Mouse (Mus musculus) heart, embryonic 11.5 days (tissue): Measurements from ENCODE around the gene Begain. TPM values are rescaled to one million over a fixed set of nuclear protein-coding genes. Genes with fewer than 3 reads are reported as not detected.

Experiments
- ATAC-seq: fragments of 200-750 bp; cut with Nextera tagmentation; replicated peaks from 2 replicates; pipeline ENCODE4 v1.8.0; 2017; ENCODE audit warnings: moderate library complexity; ENCODE audit not compliant: insufficient number of reproducible peaks, low FRiP score, low TSS enrichment
- H3K27ac ChIP-seq: fragments of 300-500 bp; sonication (generic); 2 replicates; pipeline ENCODE4 v1.5.1; 2014; ENCODE audit warnings: mild to moderate bottlenecking, low read depth, low read length
- H3K27me3 ChIP-seq: fragments of 300-500 bp; sonication (generic); 2 replicates; pipeline ENCODE4 v1.6.1; 2014; ENCODE audit warnings: mild to moderate bottlenecking, low read length, mixed read lengths; ENCODE audit not compliant: control insufficient read depth, insufficient read depth
- H3K36me3 ChIP-seq: fragments of 300-500 bp; sonication (generic); 2 replicates; pipeline ENCODE4 v1.6.1; 2014; ENCODE audit warnings: mild to moderate bottlenecking, low read length, moderate library complexity, mixed read lengths; ENCODE audit not compliant: control insufficient read depth, insufficient read depth
- H3K4me1 ChIP-seq: fragments of 300-500 bp; sonication (generic); 2 replicates; pipeline ENCODE4 v1.6.1; 2014; ENCODE audit warnings: low read length; ENCODE audit not compliant: control insufficient read depth, insufficient read depth
- H3K4me2 ChIP-seq: fragments of 300-500 bp; sonication (generic); 2 replicates; pipeline ENCODE4 v1.6.1; 2014; ENCODE audit warnings: mild to moderate bottlenecking, moderate library complexity
- H3K4me3 ChIP-seq: fragments of 300-500 bp; sonication (generic); 2 replicates; pipeline ENCODE4 v1.5.1; 2014; ENCODE audit warnings: low read depth, low read length
- H3K9ac ChIP-seq: fragments of 300-500 bp; sonication (generic); 2 replicates; pipeline ENCODE4 v1.6.1; 2014; ENCODE audit warnings: mild to moderate bottlenecking, low read depth, low read length, moderate library complexity
- H3K9me3 ChIP-seq: fragments of 300-500 bp; sonication (generic); replicated peaks from 2 replicates; pipeline ENCODE4 v1.6.1; 2016; ENCODE audit warnings: low read length; ENCODE audit not compliant: control insufficient read depth
- WGBS: fragments of 180-500 bp; shearing (Covaris S2); extraction: QIAGEN DNeasy Blood & Tissue Kit; methylation state at CpG from one replicate; pipeline ENCODE4 v1.1.7; 2014; ENCODE audit not compliant: insufficient replicate concordance; 5-methylcytosine and 5-hydroxymethylcytosine counted together
- polyA plus RNA-seq: library from polyadenylated mRNA; unstranded; fragments of >200 nt; fragmentation: Nextera tagmentation; extraction: Ambion mirVana; gene quantifications from 2 replicates; pipeline ENCODE4 v1.2.1, GENCODE M21; 2014

The Begain gene
- polyA plus RNA-seq, 1 experiment from 2014 or later, result 2.2 TPM

DNA sequence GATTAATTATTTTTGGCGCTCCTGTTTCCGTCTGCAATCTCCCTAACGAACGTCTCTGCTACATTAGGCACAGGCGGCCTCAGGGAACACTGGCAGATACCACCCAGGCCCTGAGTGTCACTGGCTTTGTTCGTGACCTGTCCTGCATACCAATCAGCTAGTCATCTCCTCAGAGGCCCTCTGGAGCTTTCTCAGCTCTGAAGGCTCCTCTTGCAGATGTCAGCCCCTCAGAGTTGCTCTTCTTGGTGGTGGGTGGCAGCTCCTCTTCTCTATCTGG is 85.4 kb downstream of the Begain start:
- 66% methylated on average over 6 of the region's 6 CpGs for WGBS
- no peaks in the 10 kb centered on the region for H3K4me1 ChIP-seq
- no peak overlapping the region for H3K4me2 ChIP-seq
- H3K4me3 ChIP-seq, result no peak overlapping the region
- H3K9ac ChIP-seq, result no peak overlapping the region
- H3K9me3 ChIP-seq, result no peaks in the 10 kb centered on the region
- H3K36me3 ChIP-seq, result no peaks in the 10 kb centered on the region
- no peak for ATAC-seq
- no peaks in the 10 kb centered on the region for H3K27me3 ChIP-seq
- no peak overlapping the region for H3K27ac ChIP-seq

Other genes with a start within 250 kb of the Begain start
- gene Slc25a29, start 232.3 kb downstream of the Begain start, polyA plus RNA-seq, result 4.0 and 4.2 TPM in 2 replicates
- 4.7 and 5.4 TPM in 2 replicates for gene Slc25a47, start 232.2 kb downstream of the Begain start, polyA plus RNA-seq
- 3.3 and 5.6 TPM in 2 replicates for gene Wdr25, start 174.6 kb downstream of the Begain start, polyA plus RNA-seq
- 77.2 and 78.2 TPM in 2 replicates for gene Wars, start 174.0 kb downstream of the Begain start, polyA plus RNA-seq